Mouse (Mus musculus) megakaryocyte progenitor cell, adult 5-6 weeks (primary cell): Measurements from ENCODE around the gene Acacb. TPM values are rescaled to one million over a fixed set of nuclear protein-coding genes. Genes with fewer than 3 reads are reported as not detected.

Experiments
- ATAC-seq: replicated peaks from 2 replicates; pipeline ENCODE4 v1.8.0; 2016; ENCODE audit warnings: mild to moderate bottlenecking, moderate TSS enrichment, inconsistent platforms; ENCODE audit not compliant: poor library complexity
- total RNA-seq, 2 experiments: library from RNA; stranded (forward) in 1 of 2; stranded (reverse) in 1 of 2; fragments of 157-497, 149-512 nt in 1 of 2; fragments of 200-1000 nt in 1 of 2; gene quantifications; 2 replicates each; pipeline versions ENCODE4 v1.2.3 to v1.2.4; 2015 to 2017

Acacb gene
- total RNA-seq (2015) = 0.24 and 0.30 TPM in 2 replicates
- 0.08 and 0.37 TPM in 2 replicates for total RNA-seq (2017)

- no peak for ATAC-seq
Measured at GRCm38 (mm10) chr5:114146028-114146888, at the start of gene Acacb. TSS of gene Acacb (plus strand) at chr5:114146535.

DNA sequence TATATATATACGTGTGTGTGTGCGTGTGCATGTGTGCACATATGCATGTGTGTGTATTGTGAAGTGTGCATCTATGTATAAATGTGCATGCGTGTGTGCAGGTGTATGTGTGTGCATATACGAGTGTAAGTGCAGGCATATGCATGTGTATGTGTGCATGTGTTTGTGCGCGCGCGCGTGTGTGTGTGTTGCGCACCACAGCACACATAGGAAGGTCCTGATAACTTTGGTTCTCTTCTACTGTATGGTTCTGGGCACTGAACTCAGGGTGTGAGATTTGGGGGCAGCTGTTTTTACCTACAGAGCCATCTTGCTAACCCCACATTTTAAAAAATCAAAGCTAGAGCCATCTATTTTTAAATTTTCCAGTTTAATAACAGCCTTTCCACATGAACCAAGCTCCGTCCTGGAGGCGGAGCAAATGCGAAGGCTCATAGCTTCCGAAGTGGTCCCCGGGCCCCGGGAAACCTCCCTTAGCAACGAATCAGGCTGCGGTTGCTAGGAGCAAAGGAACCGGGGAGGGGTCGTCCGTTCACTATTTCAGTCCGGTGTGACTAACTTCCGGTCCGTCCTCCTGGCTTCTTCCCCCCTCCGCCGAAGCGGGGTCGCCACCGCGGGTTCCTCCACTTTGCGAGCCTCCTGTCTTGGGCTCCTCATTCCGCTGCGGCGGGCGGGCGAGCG is 46.5 kb upstream of the Acacb start:
- ATAC-seq = peak; percentile 99

DNA sequence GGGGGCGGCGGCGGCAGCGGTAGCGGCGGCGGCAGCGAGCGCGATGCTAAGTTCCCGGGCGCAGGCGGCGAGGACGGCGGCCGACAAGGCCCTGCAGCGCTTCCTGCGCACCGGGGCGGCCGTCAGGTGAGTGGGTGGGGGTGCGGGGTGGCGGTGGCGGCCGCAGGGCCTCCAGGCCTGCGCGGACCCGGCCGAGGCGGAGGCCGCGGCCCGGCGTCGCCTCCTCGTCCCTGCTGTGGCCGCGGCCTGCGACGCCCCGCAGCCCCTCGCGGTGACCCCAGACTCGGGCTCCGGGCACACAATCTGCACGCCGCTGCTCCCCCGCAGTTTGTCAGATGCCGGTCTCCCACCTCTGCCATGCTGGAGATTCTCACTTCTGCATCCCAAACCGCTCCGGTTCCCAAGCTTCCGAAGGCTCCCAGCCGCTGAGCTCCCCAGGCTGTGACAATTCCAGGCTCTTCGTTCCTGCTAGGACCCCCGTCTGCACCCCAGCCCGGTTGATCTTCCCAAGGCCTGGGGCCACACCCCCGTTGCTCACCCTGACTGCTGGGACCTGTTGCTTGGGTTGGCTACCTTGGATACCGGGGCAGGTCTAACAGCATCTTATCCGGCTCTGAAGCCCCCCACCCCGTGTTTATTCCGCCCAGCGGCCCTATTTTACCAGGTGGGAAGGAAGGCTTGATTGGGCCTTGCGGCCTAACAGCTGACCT is 45.8 kb upstream of the Acacb start:
- ATAC-seq = no peak; the same call in 1 of the 2 replicates

DNA sequence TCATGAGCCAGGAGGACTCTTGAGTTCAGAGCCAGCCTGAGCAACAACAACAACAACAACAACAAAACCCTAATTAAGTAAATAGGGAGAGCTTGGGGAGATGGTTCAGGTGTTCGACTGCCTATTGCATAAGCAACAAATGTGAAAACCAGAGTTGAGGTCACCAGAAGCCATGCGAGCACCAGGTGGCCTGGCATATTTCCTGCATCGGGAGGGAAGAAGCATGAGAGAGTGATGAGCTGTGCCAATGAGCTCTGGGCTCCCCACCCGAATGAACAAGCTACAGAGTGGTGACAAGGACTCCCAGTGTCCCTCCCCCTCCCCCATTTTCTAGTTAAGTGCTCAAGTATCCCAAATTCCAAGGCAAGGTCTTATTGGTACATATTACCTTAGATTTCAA is 44.5 kb upstream of the Acacb start:
- no peak for ATAC-seq

GRCm38 (mm10) chr5:114102807-114103206 is 43.5 kb upstream of the Acacb start:
- ATAC-seq = no peak

DNA sequence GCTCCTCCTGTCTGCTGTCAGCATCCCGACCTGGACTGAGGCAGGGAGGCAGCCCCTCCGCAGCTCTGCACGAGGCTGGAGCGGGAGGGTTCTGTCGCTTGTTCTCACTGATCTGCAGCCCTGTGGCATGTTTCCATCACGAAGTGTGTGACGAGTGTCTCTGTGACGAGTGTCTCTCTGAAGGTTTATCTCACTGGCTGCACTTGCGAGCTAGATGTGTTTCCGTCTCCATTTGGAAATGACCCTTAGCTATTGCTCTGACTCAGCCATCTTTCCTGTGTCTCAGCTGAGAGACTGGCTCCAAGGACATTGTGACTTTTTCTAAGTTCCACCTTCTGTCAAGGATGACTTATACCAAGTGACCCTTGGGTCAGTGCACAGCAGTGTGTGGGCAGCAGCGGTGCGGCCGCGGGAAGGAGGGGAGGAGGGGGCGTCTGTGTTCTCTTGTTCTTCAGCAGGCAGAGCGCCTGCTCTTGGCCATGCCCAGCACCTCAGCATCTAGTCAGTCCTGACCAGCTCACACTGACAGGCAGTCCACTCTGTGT is 39.9 kb upstream of the Acacb start:
- no peak for ATAC-seq

DNA sequence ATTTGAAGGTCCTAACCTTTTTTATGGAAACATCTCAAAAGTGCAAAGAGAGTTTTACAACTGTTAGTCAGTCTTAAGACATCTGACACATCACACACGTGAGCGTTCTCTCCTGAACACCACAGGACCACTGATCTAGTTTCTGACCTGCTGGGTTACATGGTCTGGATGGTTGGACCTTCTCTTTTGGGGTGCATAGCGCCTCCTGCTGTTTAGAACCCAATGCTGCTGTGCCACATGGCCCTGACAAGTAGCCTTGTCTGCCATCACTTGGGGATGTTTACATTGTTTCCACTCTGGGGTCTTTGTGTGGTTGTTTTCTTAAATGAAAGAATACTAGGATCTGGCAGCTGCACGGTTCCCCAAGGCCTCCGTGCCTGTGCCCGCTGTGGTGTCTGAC is 33.0 kb upstream of the Acacb start:
- no peak; the same call in 1 of the 2 replicates for ATAC-seq

- ATAC-seq = peak; percentile 57; the same call in 1 of the 2 replicates
Measured at GRCm38 (mm10) chr5:114115030-114115429, 31.3 kb upstream of the Acacb start.

DNA sequence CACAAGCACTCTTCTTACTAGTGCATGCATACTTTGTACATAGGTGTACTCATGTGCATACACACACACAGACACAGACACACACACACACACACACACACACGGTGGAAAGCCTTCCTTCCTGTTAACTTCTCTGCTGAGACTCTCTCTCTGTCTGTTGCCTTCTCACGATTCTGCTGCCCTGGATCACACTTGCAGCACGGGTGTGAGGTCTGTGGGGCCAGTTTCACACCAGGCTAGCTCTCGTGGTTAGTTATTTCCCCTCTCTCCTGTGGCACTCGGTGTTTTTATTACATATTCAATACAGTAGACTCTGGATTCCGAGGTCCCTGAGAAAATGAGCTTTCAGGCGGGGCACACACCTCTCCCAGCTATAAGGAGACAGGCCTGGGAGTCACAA is 29.7 kb upstream of the Acacb start:
- no peak for ATAC-seq

DNA sequence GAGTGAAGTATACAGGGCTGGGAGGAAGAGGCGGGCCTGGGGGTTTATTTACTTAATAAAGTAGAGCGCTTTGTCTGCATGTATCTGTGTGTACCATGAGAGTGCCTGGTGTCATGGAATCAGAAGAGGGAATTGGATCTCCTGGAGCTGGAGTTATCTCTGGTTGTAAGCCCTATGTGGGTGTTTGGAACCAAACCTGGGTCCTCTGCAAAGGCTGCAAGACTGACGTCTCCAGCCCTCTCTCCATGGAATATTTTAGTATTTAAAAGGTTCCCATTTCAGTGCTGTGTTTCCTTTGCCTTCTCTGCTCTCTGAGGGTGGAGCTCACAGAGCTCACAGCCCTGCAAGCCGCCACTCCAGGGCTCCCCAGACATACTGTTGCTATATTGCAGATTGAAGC is 26.5 kb upstream of the Acacb start:
- ATAC-seq = no peak

- ATAC-seq = no peak
Measured at GRCm38 (mm10) chr5:114126008-114126407, 20.3 kb upstream of the Acacb start.

GRCm38 (mm10) chr5:114126499-114127244 is 19.7 kb upstream of the Acacb start:
- no peak for ATAC-seq

- peak; percentile 59 for ATAC-seq
Measured at GRCm38 (mm10) chr5:114127374-114128349, 18.7 kb upstream of the Acacb start, which contains the start of gene Alkbh2. TSS of gene Alkbh2 (minus strand) at chr5:114128218.

DNA sequence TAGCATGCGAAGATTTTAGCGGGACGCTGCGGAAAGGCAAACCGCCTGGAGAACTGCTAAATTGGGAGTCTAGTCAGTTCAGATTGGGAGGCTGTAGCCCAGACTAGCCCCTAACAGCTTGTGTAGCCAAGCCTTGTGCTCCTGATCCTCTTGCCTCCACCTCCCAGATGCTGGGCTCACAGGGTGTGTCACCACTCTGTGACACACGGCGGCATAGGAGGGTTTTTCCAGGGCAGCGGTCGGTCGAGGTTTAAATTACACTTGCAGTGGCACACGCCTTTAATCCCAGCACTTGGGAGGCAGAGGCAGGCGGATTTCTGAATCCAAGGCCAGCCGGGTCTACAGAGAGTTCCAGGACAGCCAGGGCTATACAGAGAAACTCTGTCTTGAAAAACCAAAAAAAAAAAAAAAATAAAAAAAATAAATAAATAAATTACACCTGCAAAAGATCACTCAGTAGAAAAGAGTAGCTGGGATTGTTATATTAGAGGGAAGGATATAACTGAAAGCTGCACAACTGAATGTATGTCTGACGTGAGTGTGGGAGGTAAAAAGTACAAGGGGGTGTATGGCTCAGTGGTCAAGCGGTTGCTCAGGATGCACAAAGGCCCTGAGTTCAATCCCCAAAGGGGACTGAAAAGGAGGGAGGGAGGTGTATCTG is 16.7 kb upstream of the Acacb start:
- no peak for ATAC-seq

DNA sequence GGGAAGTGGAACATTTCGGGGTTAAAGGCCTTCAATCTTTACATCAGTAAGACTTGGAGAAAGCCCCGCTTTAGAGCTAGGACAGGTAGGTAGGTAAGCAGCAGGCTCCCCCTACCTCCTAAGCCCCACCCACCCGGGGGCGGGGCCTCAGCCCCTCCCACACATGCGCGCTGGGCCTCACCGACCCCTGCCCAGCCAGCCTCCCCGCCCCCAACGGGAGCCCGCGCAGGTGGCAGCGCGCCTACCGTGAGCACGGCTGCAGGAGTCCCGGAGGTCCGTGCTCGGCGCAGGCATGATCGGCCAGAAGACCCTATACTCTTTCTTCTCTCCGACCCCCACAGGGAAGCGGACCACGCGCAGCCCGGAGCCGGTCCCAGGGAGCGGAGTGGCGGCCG is 16.1 kb upstream of the Acacb start, which contains the start of gene Ung:
Gene Ung (plus strand): TSS at position 176 of the 395 bp plus-strand sequence.
- ATAC-seq = no peak

- peak; percentile 69 for ATAC-seq
Measured at GRCm38 (mm10) chr5:114130698-114131520, 15.4 kb upstream of the Acacb start.

GRCm38 (mm10) chr5:114131521-114131840 is 14.9 kb upstream of the Acacb start:
- ATAC-seq = no peak

DNA sequence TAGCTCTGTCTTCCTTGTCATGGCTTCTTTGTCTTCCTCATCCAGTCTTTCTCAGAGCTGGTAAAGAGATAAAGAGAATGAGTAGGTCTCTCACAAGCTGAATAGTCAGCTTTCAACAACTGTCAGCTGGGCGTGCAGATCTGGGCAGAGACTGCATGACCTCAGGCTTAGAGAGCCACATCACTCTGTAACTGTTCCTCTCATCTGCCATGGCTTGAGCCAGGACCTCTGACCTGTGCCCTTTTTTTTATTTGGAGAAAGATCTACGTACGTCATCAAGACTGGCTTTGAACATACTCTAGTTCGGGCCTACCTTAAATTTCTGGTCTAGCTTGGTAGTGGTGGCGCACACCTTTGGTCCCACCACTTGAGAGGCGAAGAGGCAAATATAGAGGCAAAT is 13.5 kb upstream of the Acacb start:
- no peak for ATAC-seq
